Mouse (Mus musculus) liver, embryonic 14.5 days (tissue): ENCODE results near the gene Fbxo33.

Experiments used
- CTCF ChIP-seq: IDR thresholded peaks from 2 replicates; pipeline ENCODE4 v1.5.1; 2016; ENCODE audit warnings: antibody characterized with exemption, low read depth, control low read depth
- EP300 ChIP-seq: IDR thresholded peaks from 2 replicates; pipeline ENCODE4 v1.6.1; 2016; ENCODE audit warnings: antibody characterized with exemption, low read depth

- TF ChIP-seq EP300 (no peak), CTCF (no peak)
Observed at GRCm38 (mm10) chr12:59164522-59164921, 55.0 kb downstream of the Fbxo33 start.
